Mouse (Mus musculus) liver, embryonic 15.5 days (tissue): ENCODE results near the gene Ticam1. TPM values are rescaled to one million over a fixed set of nuclear protein-coding genes. Genes with fewer than 3 reads are reported as not detected.

Experiments
- ATAC-seq: fragments of 200-750 bp; cut with Nextera tagmentation; 2 replicates; pipeline ENCODE4 v1.8.0; 2017; ENCODE audit warnings: moderate number of reproducible peaks, mild to moderate bottlenecking, moderate library complexity; ENCODE audit not compliant: insufficient read depth
- H3K27ac ChIP-seq: fragments of 300-500 bp; sonication (generic); replicated peaks from 2 replicates; pipeline ENCODE4 v1.5.1; 2015; ENCODE audit warnings: mild to moderate bottlenecking, inconsistent platforms
- H3K27me3 ChIP-seq: fragments of 300-500 bp; sonication (generic); 2 replicates; pipeline ENCODE4 v1.6.1; 2015; ENCODE audit warnings: mild to moderate bottlenecking, inconsistent platforms
- H3K36me3 ChIP-seq: fragments of 300-500 bp; sonication (generic); replicated peaks from 2 replicates; pipeline ENCODE4 v1.6.1; 2015; ENCODE audit warnings: moderate library complexity, mild to moderate bottlenecking, inconsistent platforms
- H3K4me1 ChIP-seq: fragments of 300-500 bp; sonication (generic); replicated peaks from 2 replicates; pipeline ENCODE4 v1.6.1; 2015; ENCODE audit warnings: inconsistent platforms
- H3K4me2 ChIP-seq: fragments of 300-500 bp; sonication (generic); 2 replicates; pipeline ENCODE4 v1.6.1; 2015; ENCODE audit warnings: moderate library complexity, mild to moderate bottlenecking, inconsistent platforms
- H3K4me3 ChIP-seq: fragments of 300-500 bp; sonication (generic); replicated peaks from 2 replicates; pipeline ENCODE4 v1.5.1; 2015; ENCODE audit warnings: mild to moderate bottlenecking, inconsistent platforms
- H3K9ac ChIP-seq: fragments of 300-500 bp; sonication (generic); 2 replicates; pipeline ENCODE4 v1.6.1; 2015; ENCODE audit warnings: moderate library complexity, mild to moderate bottlenecking, inconsistent platforms
- H3K9me3 ChIP-seq: fragments of 300-500 bp; sonication (generic); replicated peaks from 2 replicates; pipeline ENCODE4 v1.6.1; 2016; ENCODE audit warnings: inconsistent platforms
- WGBS: fragments of 180-500 bp; shearing (Covaris S2); methylation state at CpG from one replicate; pipeline ENCODE4 v1.1.7; 2015; ENCODE audit warnings: mixed read lengths; ENCODE audit not compliant: insufficient replicate concordance; 5-methylcytosine and 5-hydroxymethylcytosine counted together
- polyA plus RNA-seq: library from polyadenylated mRNA; unstranded; fragments of >200 nt; fragmentation: Nextera tagmentation; extraction: Ambion mirVana; gene quantifications from 2 replicates; pipeline ENCODE4 v1.2.1, GENCODE M21; 2015

The Ticam1 gene
- polyA plus RNA-seq, 1 experiment from 2014 or later: 3.2 TPM

GRCm38 (mm10) chr17:56251136-56251829 is 25.3 kb downstream of the Ticam1 start:
- 8% methylated on average over 6 of the region's 6 CpGs for WGBS
- Histone ChIP-seq H3K4me2 (no peak overlapping the region), H3K27me3 (no peaks in the 10 kb centered on the region), H3K36me3 (no peaks in the 10 kb centered on the region), H3K27ac (no peak overlapping the region), H3K4me1 (peaks cover 14% of the 10 kb centered on the region), H3K9ac (no peak overlapping the region), H3K4me3 (no peak overlapping the region), H3K9me3 (no peaks in the 10 kb centered on the region)
- ATAC-seq: no peak

- Histone ChIP-seq H3K36me3 (no peaks in the 10 kb centered on the region), H3K4me2 (no peak overlapping the region), H3K27me3 (peaks cover 13% of the 10 kb centered on the region), H3K9ac (no peak overlapping the region), H3K4me1 (no peaks in the 10 kb centered on the region; the same call in 1 of the 2 replicates), H3K27ac (no peak overlapping the region), H3K9me3 (no peaks in the 10 kb centered on the region), H3K4me3 (no peak overlapping the region)
- no peak for ATAC-seq
- 57% methylated on average over 7 of the region's 7 CpGs for WGBS
Observed at GRCm38 (mm10) chr17:56245608-56246007, 31.0 kb downstream of the Ticam1 start.

- Histone ChIP-seq H3K9ac (no peak overlapping the region), H3K4me3 (no peak overlapping the region), H3K27ac (no peak overlapping the region), H3K36me3 (no peaks in the 10 kb centered on the region), H3K4me2 (no peak overlapping the region), H3K27me3 (peaks cover 14% of the 10 kb centered on the region), H3K4me1 (no peaks in the 10 kb centered on the region; the same call in 1 of the 2 replicates), H3K9me3 (no peaks in the 10 kb centered on the region)
- ATAC-seq: no peak
- 3% methylated on average over 33 of the region's 33 CpGs for whole genome bisulfite sequencing
Observed at GRCm38 (mm10) chr17:56241541-56242401, 34.8 kb downstream of the Ticam1 start.

GRCm38 (mm10) chr17:56233818-56234469 is 42.6 kb downstream of the Ticam1 start:
- no peaks in the 10 kb centered on the region for H3K9me3 ChIP-seq
- 5% methylated on average over 14 of the region's 14 CpGs for WGBS
- no peaks in the 10 kb centered on the region for H3K36me3 ChIP-seq
- H3K4me3 ChIP-seq: no peak overlapping the region
- H3K4me2 ChIP-seq: peak overlapping the region; percentile 25; the same call in 1 of the 2 replicates
- H3K27me3 ChIP-seq: no peaks in the 10 kb centered on the region
- H3K27ac ChIP-seq: no peak overlapping the region
- ATAC-seq: peak; percentile 22; the same call in 1 of the 2 replicates
- H3K9ac ChIP-seq: no peak overlapping the region
- peaks cover 6% of the 10 kb centered on the region; the same call in 1 of the 2 replicates for H3K4me1 ChIP-seq

GRCm38 (mm10) chr17:56233389-56233788 is 43.2 kb downstream of the Ticam1 start:
- no peak for ATAC-seq
- Histone ChIP-seq H3K27ac (no peak overlapping the region), H3K9ac (no peak overlapping the region), H3K4me2 (peak overlapping the region; percentile 25; the same call in 1 of the 2 replicates), H3K4me1 (peaks cover 6% of the 10 kb centered on the region; the same call in 1 of the 2 replicates), H3K27me3 (no peaks in the 10 kb centered on the region), H3K36me3 (no peaks in the 10 kb centered on the region), H3K4me3 (no peak overlapping the region), H3K9me3 (no peaks in the 10 kb centered on the region)
- WGBS: 37% methylated on average over 8 of the region's 8 CpGs

GRCm38 (mm10) chr17:56229943-56230342 is 46.6 kb downstream of the Ticam1 start:
- no peak for ATAC-seq
- Histone ChIP-seq H3K9ac (no peak overlapping the region), H3K4me2 (no peak overlapping the region), H3K4me1 (peaks cover 6% of the 10 kb centered on the region; the same call in 1 of the 2 replicates), H3K4me3 (no peak overlapping the region), H3K27me3 (no peaks in the 10 kb centered on the region), H3K27ac (no peak overlapping the region), H3K9me3 (no peaks in the 10 kb centered on the region), H3K36me3 (no peaks in the 10 kb centered on the region)
- WGBS: 53% methylated on average over 10 of the region's 10 CpGs

GRCm38 (mm10) chr17:56226566-56226965 is 50.0 kb downstream of the Ticam1 start:
- ATAC-seq: no peak
- Histone ChIP-seq H3K4me2 (no peak overlapping the region), H3K27ac (no peak overlapping the region), H3K36me3 (no peaks in the 10 kb centered on the region), H3K9me3 (no peaks in the 10 kb centered on the region), H3K4me1 (no peaks in the 10 kb centered on the region), H3K9ac (no peak overlapping the region), H3K4me3 (no peak overlapping the region), H3K27me3 (no peaks in the 10 kb centered on the region)
- WGBS: 47% methylated on average over 3 of the region's 3 CpGs

GRCm38 (mm10) chr17:56224916-56225315 is 51.7 kb downstream of the Ticam1 start:
- no peaks in the 10 kb centered on the region for H3K27me3 ChIP-seq
- H3K4me2 ChIP-seq: no peak overlapping the region
- no peak overlapping the region for H3K4me3 ChIP-seq
- peaks cover 5% of the 10 kb centered on the region; the same call in 1 of the 2 replicates for H3K4me1 ChIP-seq
- H3K36me3 ChIP-seq: no peaks in the 10 kb centered on the region
- H3K9me3 ChIP-seq: no peaks in the 10 kb centered on the region
- no peak for ATAC-seq
- no peak overlapping the region for H3K9ac ChIP-seq
- H3K27ac ChIP-seq: no peak overlapping the region
- 22% methylated on average over 1 of the region's 1 CpGs for WGBS

GRCm38 (mm10) chr17:56219805-56220204 is 56.8 kb downstream of the Ticam1 start:
- Histone ChIP-seq H3K4me1 (peaks cover 41% of the 10 kb centered on the region), H3K4me3 (0 out of 2 replicates have a peak overlapping the region, but pooled peaks have one; percentile 79), H3K27ac (peak overlapping the region; percentile 84), H3K36me3 (0 out of 2 replicates have a peak, but pooled peaks cover 3% of the 10 kb centered on the region), H3K9me3 (no peaks in the 10 kb centered on the region), H3K27me3 (no peaks in the 10 kb centered on the region), H3K4me2 (peak overlapping the region; percentile 84), H3K9ac (no peak overlapping the region)
- no peak for ATAC-seq
- WGBS: 29% methylated on average over 3 of the region's 3 CpGs
